Mouse (Mus musculus) CD4-positive, CD25-positive, alpha-beta regulatory T cell, adult 4 months (primary cell): Measurements from ENCODE around the gene Timmdc1. TPM values are rescaled to one million over a fixed set of nuclear protein-coding genes. Genes with fewer than 3 reads are reported as not detected.

Experiments used
- ATAC-seq: one replicate; pipeline ENCODE4 v1.8.0; 2017
- polyA plus RNA-seq, 2 experiments: library from polyadenylated mRNA; unstranded; fragments of 100-300 nt; shearing (Covaris generic); gene quantifications; one replicate each; pipeline ENCODE4 v1.2.1; 2017

Timmdc1 gene
- polyA plus RNA-seq, 2 experiments from 2014 or later: 12.0 to 18.2 TPM

- no peak for ATAC-seq
Observed at GRCm38 (mm10) chr16:38463305-38463704, 59.2 kb downstream of the Timmdc1 start.

GRCm38 (mm10) chr16:38462161-38462560 is 60.3 kb downstream of the Timmdc1 start:
- ATAC-seq: no peak

- no peak for ATAC-seq
Observed at GRCm38 (mm10) chr16:38461749-38462148, 60.7 kb downstream of the Timmdc1 start.

GRCm38 (mm10) chr16:38459990-38460389 is 62.5 kb downstream of the Timmdc1 start:
- no peak for ATAC-seq

GRCm38 (mm10) chr16:38458600-38459280 is 63.7 kb downstream of the Timmdc1 start:
- peak; percentile 72 for ATAC-seq

- no peak for ATAC-seq
Observed at GRCm38 (mm10) chr16:38456812-38457567, 65.5 kb downstream of the Timmdc1 start.

GRCm38 (mm10) chr16:38455511-38456418 is 66.7 kb downstream of the Timmdc1 start, which contains the start of gene Cd80:
Gene Cd80 (plus strand): TSS chr16:38455561.
- ATAC-seq: no peak

- no peak for ATAC-seq
Observed at GRCm38 (mm10) chr16:38454533-38455254, 67.8 kb downstream of the Timmdc1 start.

GRCm38 (mm10) chr16:38453952-38454351 is 68.5 kb downstream of the Timmdc1 start:
- ATAC-seq: no peak

GRCm38 (mm10) chr16:38453203-38453553 is 69.3 kb downstream of the Timmdc1 start:
- no peak for ATAC-seq

GRCm38 (mm10) chr16:38452442-38453202 is 69.8 kb downstream of the Timmdc1 start, which contains the start of gene Adprh:
Gene Adprh (minus strand): TSS chr16:38452703.
- peak; percentile 91 for ATAC-seq

- no peak for ATAC-seq
Observed at GRCm38 (mm10) chr16:38451421-38452205, 70.8 kb downstream of the Timmdc1 start.

GRCm38 (mm10) chr16:38450707-38451106 is 71.8 kb downstream of the Timmdc1 start:
- ATAC-seq: no peak

GRCm38 (mm10) chr16:38448458-38448857 is 74.0 kb downstream of the Timmdc1 start:
- no peak for ATAC-seq

Other genes starting within 250 kb of the Timmdc1 start
- not detected for gene Nr1i2, start 227.8 kb downstream of the Timmdc1 start, polyA plus RNA-seq
- gene Maats1, start 180.5 kb downstream of the Timmdc1 start, polyA plus RNA-seq: under 1 TPM in 1 of 2 experiments, not detected in 1; 0.24 TPM
- gene Cox17, start 175.7 kb downstream of the Timmdc1 start, polyA plus RNA-seq: 100 to 1,000 TPM; 203 to 275 TPM
- not detected for gene Gm21987, start 175.6 kb downstream of the Timmdc1 start, polyA plus RNA-seq
- gene Popdc2, start 160.5 kb downstream of the Timmdc1 start, polyA plus RNA-seq: 1 to 10 TPM; 2.3 to 6.2 TPM
- under 1 TPM in 1 of 2 experiments, not detected in 1; 0.30 TPM for gene Pla1a, start 89.5 kb downstream of the Timmdc1 start, polyA plus RNA-seq
- gene Adprh, start 70.0 kb downstream of the Timmdc1 start, polyA plus RNA-seq: 10 to 100 TPM; 73.1 to 92.7 TPM
- 10 to 100 TPM in 1 of 2 experiments, 1 to 10 TPM in 1; 5.7 to 10.6 TPM for gene Cd80, start 67.1 kb downstream of the Timmdc1 start, polyA plus RNA-seq
- 10 to 100 TPM; 32.1 to 38.5 TPM for gene Poglut1, start 27.6 kb upstream of the Timmdc1 start, polyA plus RNA-seq
- gene Tmem39a, start 36.0 kb upstream of the Timmdc1 start, polyA plus RNA-seq: 10 to 100 TPM; 36.0 to 37.2 TPM
- 10 to 100 TPM; 21.5 to 26.4 TPM for gene Arhgap31, start 190.6 kb upstream of the Timmdc1 start, polyA plus RNA-seq
- gene B4galt4, start 219.6 kb upstream of the Timmdc1 start, polyA plus RNA-seq: 1 to 10 TPM; 8.7 to 9.2 TPM